Mouse (Mus musculus) urinary bladder, adult 18-20 months (tissue): ENCODE measurements around the gene Rbbp4.

Experiments
- DNase-seq, 2 experiments: peaks; one replicate each; pipeline ENCODE4 v3.0.0; 2022; ENCODE audit warnings: low spot score in 2 of 2, mixed read lengths in 2 of 2

The Rbbp4 gene

GRCm38 (mm10) chr4:129293702-129294101 lies 41.5 kb downstream of the Rbbp4 start:
- DNase-seq, result no peak

GRCm38 (mm10) chr4:129292831-129293230 lies 42.3 kb downstream of the Rbbp4 start:
- no peak for DNase-seq

- DNase-seq, result no peak
Observed at GRCm38 (mm10) chr4:129289671-129290070, 45.5 kb downstream of the Rbbp4 start.

GRCm38 (mm10) chr4:129288067-129288466 lies 47.1 kb downstream of the Rbbp4 start:
- no peak for DNase-seq

GRCm38 (mm10) chr4:129287472-129287981 lies 47.6 kb downstream of the Rbbp4 start, which contains the start of gene Sync:
Sync (plus strand) TSS chr4:129287617.
- DNase-seq, result no peak

- DNase-seq, result no peak
Observed at GRCm38 (mm10) chr4:129286683-129287471, 48.3 kb downstream of the Rbbp4 start.

- no peak for DNase-seq
Observed at GRCm38 (mm10) chr4:129286001-129286682, 49.0 kb downstream of the Rbbp4 start.

GRCm38 (mm10) chr4:129284685-129285084 lies 50.5 kb downstream of the Rbbp4 start:
- DNase-seq, result no peak

- no peak for DNase-seq
Observed at GRCm38 (mm10) chr4:129283226-129283625, 51.9 kb downstream of the Rbbp4 start.

- no peak for DNase-seq
Observed at GRCm38 (mm10) chr4:129282786-129283185, 52.4 kb downstream of the Rbbp4 start.

- peak; percentile 94 to 97 for DNase-seq
Observed at GRCm38 (mm10) chr4:129276453-129276865, 58.7 kb downstream of the Rbbp4 start.

- DNase-seq, result peak; percentile 65 to 66
Observed at GRCm38 (mm10) chr4:129272756-129273046, 62.5 kb downstream of the Rbbp4 start.

GRCm38 (mm10) chr4:129271991-129272755 lies 63.0 kb downstream of the Rbbp4 start:
- peak; percentile 75 to 77 for DNase-seq

- no peak for DNase-seq
Observed at GRCm38 (mm10) chr4:129268698-129269097, 66.5 kb downstream of the Rbbp4 start.

- no peak for DNase-seq
Observed at GRCm38 (mm10) chr4:129266821-129267220, 68.3 kb downstream of the Rbbp4 start.

GRCm38 (mm10) chr4:129266191-129266590 lies 69.0 kb downstream of the Rbbp4 start:
- DNase-seq, result no peak

GRCm38 (mm10) chr4:129263225-129264021 lies 71.7 kb downstream of the Rbbp4 start:
- peak in 1 of 2 experiments; percentile 60 for DNase-seq

- DNase-seq, result no peak
Observed at GRCm38 (mm10) chr4:129261196-129261595, 74.0 kb downstream of the Rbbp4 start, which contains the start of gene C77080. C77080 (minus strand) TSS chr4:129261404.

- no peak for DNase-seq
Observed at GRCm38 (mm10) chr4:129260678-129261077, 74.5 kb downstream of the Rbbp4 start.

GRCm38 (mm10) chr4:129259101-129259500 lies 76.1 kb downstream of the Rbbp4 start:
- DNase-seq, result no peak
